Mouse (Mus musculus): ENCODE measurements at regions not wholly inside any gene's neighbourhood (a gene's known extent, or its start where the extent isn't known, plus 50 kb on each side); places are given as distances from the start of the nearest gene placed in this dataset.
A peak's percentile ranks its signal among the peaks of the same experiment; 100 is the strongest.

- no peak for DNase-seq (ENCODE audit: low spot score in 2 of 2)
Measured at GRCm38 (mm10) chr13:51297231-51297880, 111.1 kb upstream of the S1pr3 start.

GRCm38 (mm10) chr13:51299047-51299760, 109.2 kb upstream of the S1pr3 start:
- no peak for DNase-seq (ENCODE audit: low spot score in 2 of 2)

- no peak for DNase-seq (ENCODE audit: low spot score in 2 of 2)
Measured at GRCm38 (mm10) chr13:51301476-51301875, 107.0 kb upstream of the S1pr3 start.

- DNase-seq (ENCODE audit: low spot score in 2 of 2) = no peak
Measured at GRCm38 (mm10) chr13:51303112-51303511, 105.3 kb upstream of the S1pr3 start.

GRCm38 (mm10) chr13:51304631-51305030, 103.8 kb upstream of the S1pr3 start:
- DNase-seq (ENCODE audit: low spot score in 2 of 2) = no peak

- DNase-seq (ENCODE audit: low spot score in 2 of 2) = no peak
Measured at GRCm38 (mm10) chr13:51309446-51309845, 99.0 kb upstream of the S1pr3 start.

- no peak for DNase-seq (ENCODE audit: low spot score in 2 of 2)
Measured at GRCm38 (mm10) chr13:51310041-51310440, 98.4 kb upstream of the S1pr3 start.

- DNase-seq (ENCODE audit: low spot score in 2 of 2) = no peak
Measured at GRCm38 (mm10) chr13:51311679-51312255, 96.7 kb upstream of the S1pr3 start.

GRCm38 (mm10) chr13:51313129-51313850, 95.1 kb upstream of the S1pr3 start:
- no peak for DNase-seq (ENCODE audit: low spot score in 2 of 2)

- DNase-seq (ENCODE audit: low spot score in 2 of 2) = peak in 1 of 2 experiments; percentile 23
Measured at GRCm38 (mm10) chr13:51314541-51314977, 93.9 kb upstream of the S1pr3 start.

- no peak for DNase-seq (ENCODE audit: low spot score in 2 of 2)
Measured at GRCm38 (mm10) chr13:51315008-51315778, 93.2 kb upstream of the S1pr3 start.

- DNase-seq (ENCODE audit: low spot score in 2 of 2) = no peak
Measured at GRCm38 (mm10) chr13:51315779-51316041, 92.7 kb upstream of the S1pr3 start.

- DNase-seq (ENCODE audit: low spot score in 2 of 2) = no peak
Measured at GRCm38 (mm10) chr13:51323058-51323715, 85.3 kb upstream of the S1pr3 start.

GRCm38 (mm10) chr13:51324714-51325113, 83.7 kb upstream of the S1pr3 start:
- DNase-seq (ENCODE audit: low spot score in 2 of 2) = no peak

GRCm38 (mm10) chr13:51325298-51325697, 83.1 kb upstream of the S1pr3 start:
- DNase-seq (ENCODE audit: low spot score in 2 of 2) = no peak

- DNase-seq (ENCODE audit: low spot score in 2 of 2) = no peak
Measured at GRCm38 (mm10) chr13:51326128-51326527, 82.3 kb upstream of the S1pr3 start.

- peak in 1 of 2 experiments; percentile 26 for DNase-seq (ENCODE audit: low spot score in 2 of 2)
Measured at GRCm38 (mm10) chr13:51328131-51328970, 80.1 kb upstream of the S1pr3 start.

- DNase-seq (ENCODE audit: low spot score in 2 of 2) = no peak
Measured at GRCm38 (mm10) chr13:51328971-51329346, 79.5 kb upstream of the S1pr3 start.

GRCm38 (mm10) chr13:51329717-51330116, 78.7 kb upstream of the S1pr3 start:
- no peak for DNase-seq (ENCODE audit: low spot score in 2 of 2)

GRCm38 (mm10) chr13:51332271-51332670, 76.2 kb upstream of the S1pr3 start:
- no peak for DNase-seq (ENCODE audit: low spot score in 2 of 2)
